Mouse (Mus musculus): ENCODE results near the gene Agbl4. TPM values are rescaled to one million over a fixed set of nuclear protein-coding genes. Genes with fewer than 3 reads are reported as not detected.

Gene Agbl4
- polyA plus RNA-seq, 1 experiment, result 9.5 TPM

- peak in 1 of 2 experiments; percentile 23 for DNase-seq (ENCODE audit: extremely low spot score in 1 of 2, low spot score in 1 of 2)
These were observed 966.7 kb downstream of the Agbl4 start for GRCm38 (mm10) chr4:111364199-111364598.

GRCm38 (mm10) chr4:111367771-111368170, 970.3 kb downstream of the Agbl4 start:
- DNase-seq (ENCODE audit: extremely low spot score in 1 of 2, low spot score in 1 of 2), result no peak

- no peak for DNase-seq (ENCODE audit: extremely low spot score in 1 of 2, low spot score in 1 of 2)
These were observed 979.7 kb downstream of the Agbl4 start for GRCm38 (mm10) chr4:111377159-111377558.

GRCm38 (mm10) chr4:111378071-111378470, 980.6 kb downstream of the Agbl4 start:
- no peak for DNase-seq (ENCODE audit: extremely low spot score in 1 of 2, low spot score in 1 of 2)

GRCm38 (mm10) chr4:111383101-111383500, 985.6 kb downstream of the Agbl4 start:
- DNase-seq (ENCODE audit: extremely low spot score in 1 of 2, low spot score in 1 of 2), result no peak

- no peak for DNase-seq (ENCODE audit: extremely low spot score in 1 of 2, low spot score in 1 of 2)
These were observed 993.3 kb downstream of the Agbl4 start for GRCm38 (mm10) chr4:111390736-111391135.

- DNase-seq (ENCODE audit: extremely low spot score in 1 of 2, low spot score in 1 of 2), result no peak
These were observed 1002.3 kb downstream of the Agbl4 start for GRCm38 (mm10) chr4:111399784-111400183.

GRCm38 (mm10) chr4:111400676-111401075, 1003.2 kb downstream of the Agbl4 start:
- no peak for DNase-seq (ENCODE audit: extremely low spot score in 1 of 2, low spot score in 1 of 2)

GRCm38 (mm10) chr4:111403243-111403642, 1005.8 kb downstream of the Agbl4 start:
- DNase-seq (ENCODE audit: extremely low spot score in 1 of 2, low spot score in 1 of 2), result peak in 1 of 2 experiments; percentile 36

GRCm38 (mm10) chr4:111410731-111411130, 1013.3 kb downstream of the Agbl4 start:
- DNase-seq (ENCODE audit: extremely low spot score in 1 of 2, low spot score in 1 of 2), result no peak

GRCm38 (mm10) chr4:111414399-111414798, 1016.9 kb downstream of the Agbl4 start:
- DNase-seq (ENCODE audit: extremely low spot score in 1 of 2, low spot score in 1 of 2), result no peak

- peak; percentile 29 to 66 for DNase-seq (ENCODE audit: extremely low spot score in 1 of 2, low spot score in 1 of 2)
These were observed 1017.5 kb downstream of the Agbl4 start, which contains the start of gene Bend5 for GRCm38 (mm10) chr4:111414818-111415488. Gene Bend5 (plus strand): TSS chr4:111415006.

GRCm38 (mm10) chr4:111416126-111416525, 1018.7 kb downstream of the Agbl4 start:
- DNase-seq (ENCODE audit: extremely low spot score in 1 of 2, low spot score in 1 of 2), result no peak

- DNase-seq (ENCODE audit: extremely low spot score in 1 of 2, low spot score in 1 of 2), result no peak
These were observed 1019.1 kb downstream of the Agbl4 start for GRCm38 (mm10) chr4:111416551-111416950.

- DNase-seq (ENCODE audit: extremely low spot score in 1 of 2, low spot score in 1 of 2), result no peak
These were observed 1020.3 kb downstream of the Agbl4 start for GRCm38 (mm10) chr4:111417716-111418115.

GRCm38 (mm10) chr4:111419476-111419875, 1022.0 kb downstream of the Agbl4 start:
- no peak for DNase-seq (ENCODE audit: extremely low spot score in 1 of 2, low spot score in 1 of 2)

GRCm38 (mm10) chr4:111420031-111420430, 1022.6 kb downstream of the Agbl4 start:
- no peak for DNase-seq (ENCODE audit: extremely low spot score in 1 of 2, low spot score in 1 of 2)

GRCm38 (mm10) chr4:111420955-111421354, 1023.5 kb downstream of the Agbl4 start:
- DNase-seq (ENCODE audit: extremely low spot score in 1 of 2, low spot score in 1 of 2), result no peak

GRCm38 (mm10) chr4:111421785-111422184, 1024.3 kb downstream of the Agbl4 start:
- DNase-seq (ENCODE audit: extremely low spot score in 1 of 2, low spot score in 1 of 2), result no peak

GRCm38 (mm10) chr4:111424371-111424950, 1027.0 kb downstream of the Agbl4 start:
- DNase-seq (ENCODE audit: extremely low spot score in 1 of 2, low spot score in 1 of 2), result no peak

- no peak for DNase-seq (ENCODE audit: extremely low spot score in 1 of 2, low spot score in 1 of 2)
These were observed 1027.7 kb downstream of the Agbl4 start for GRCm38 (mm10) chr4:111425170-111425569.

- no peak for DNase-seq (ENCODE audit: extremely low spot score in 1 of 2, low spot score in 1 of 2)
These were observed 1033.7 kb downstream of the Agbl4 start for GRCm38 (mm10) chr4:111431186-111431585.

All from frontal cortex, adult 2 months (tissue).